Mouse (Mus musculus): ENCODE data around the gene Kctd12b. TPM values are rescaled to one million over a fixed set of nuclear protein-coding genes. Genes with fewer than 3 reads are reported as not detected.

The Kctd12b gene
- polyA plus RNA-seq (2014; fragmentation: Nextera tagmentation; extraction: Ambion mirVana): 4.5 and 5.3 TPM in 2 replicates

DNA sequence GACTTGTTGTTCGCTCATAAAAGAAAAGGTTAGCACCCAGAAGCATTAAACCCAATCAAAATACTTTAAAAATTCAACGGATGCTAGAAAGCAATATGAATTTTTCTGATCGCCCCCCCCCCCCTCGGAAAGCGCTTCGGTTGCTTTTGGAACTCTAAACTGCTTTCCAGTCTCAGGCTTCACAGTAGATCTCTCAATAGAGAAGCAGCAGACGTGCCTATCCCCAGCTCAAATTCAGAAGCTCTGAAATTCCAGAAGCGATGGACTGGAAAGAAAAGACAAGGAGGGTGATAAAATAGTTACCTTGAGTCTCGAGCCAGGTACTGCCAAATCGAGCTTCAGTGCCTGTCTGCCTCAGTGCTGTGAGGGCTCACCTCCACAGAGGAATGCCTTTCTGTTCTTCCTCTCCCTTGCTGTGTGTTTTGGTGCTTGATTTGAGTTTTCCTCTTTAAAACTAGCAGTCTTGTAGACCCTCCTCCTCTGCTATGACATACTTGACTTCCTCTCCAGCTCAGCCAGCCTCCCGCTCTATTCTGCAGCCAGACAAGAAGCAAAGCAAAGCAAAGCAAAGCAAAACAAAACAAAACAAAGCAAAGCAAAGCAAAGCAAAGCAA is at the start of gene Kctd12b:
Gene Kctd12b (minus strand): TSS at position 610 of the 614 bp plus-strand sequence.
- 17% methylated on average over 11 of the region's 11 CpGs for WGBS
- peak; percentile 58; the same call in 1 of the 2 replicates for ATAC-seq (ENCODE audit: low FRiP score)
- H3K9me3 ChIP-seq (ENCODE audit: control insufficient read depth, low read length): no peaks in the 10 kb centered on the region
- no peaks in the 10 kb centered on the region for H3K36me3 ChIP-seq (ENCODE audit: control insufficient read depth, insufficient read depth, low read length)
- peak within 1 kb of the TSS; percentile 18 for H3K4me3 ChIP-seq (ENCODE audit: low read depth, low read length)
- H3K9ac ChIP-seq (ENCODE audit: low read length): peak within 1 kb of the TSS; percentile 13; the same call in 1 of the 2 replicates
- no peak within 1 kb of the TSS for H3K27ac ChIP-seq (ENCODE audit: low read depth, low read length)
- H3K4me2 ChIP-seq: peak within 1 kb of the TSS; percentile 37
- peak; percentile 82 for DNase-seq (ENCODE audit: low spot score, missing footprints)
- H3K4me1 ChIP-seq (ENCODE audit: control insufficient read depth, insufficient read depth, low read length): 0 out of 2 replicates have a peak, but pooled peaks cover 3% of the 10 kb centered on the region
- H3K27me3 ChIP-seq (ENCODE audit: control insufficient read depth, insufficient read depth, low read length): no peaks in the 10 kb centered on the region

DNA sequence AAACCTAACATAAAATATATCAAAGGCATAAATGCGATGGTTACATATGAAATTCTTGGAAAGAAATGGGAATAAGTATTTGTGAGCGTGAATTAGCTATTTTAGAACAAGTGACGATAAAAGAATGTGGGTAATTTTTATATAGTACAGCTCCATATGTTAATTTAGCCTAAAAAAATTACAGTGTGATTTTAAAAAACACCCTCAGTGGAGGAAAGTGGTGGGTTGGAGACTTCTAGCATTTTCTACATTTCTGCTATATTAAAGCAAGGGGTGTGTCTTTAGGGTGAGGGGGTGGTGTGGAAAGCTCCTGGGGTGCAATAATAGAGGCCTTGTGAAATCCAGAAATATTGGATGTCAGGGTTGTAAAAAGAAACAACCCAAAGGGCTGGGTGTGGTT is 46.3 kb upstream of the Kctd12b start:
- H3K4me2 ChIP-seq: no peak overlapping the region
- ATAC-seq (ENCODE audit: low FRiP score): no peak

DNA sequence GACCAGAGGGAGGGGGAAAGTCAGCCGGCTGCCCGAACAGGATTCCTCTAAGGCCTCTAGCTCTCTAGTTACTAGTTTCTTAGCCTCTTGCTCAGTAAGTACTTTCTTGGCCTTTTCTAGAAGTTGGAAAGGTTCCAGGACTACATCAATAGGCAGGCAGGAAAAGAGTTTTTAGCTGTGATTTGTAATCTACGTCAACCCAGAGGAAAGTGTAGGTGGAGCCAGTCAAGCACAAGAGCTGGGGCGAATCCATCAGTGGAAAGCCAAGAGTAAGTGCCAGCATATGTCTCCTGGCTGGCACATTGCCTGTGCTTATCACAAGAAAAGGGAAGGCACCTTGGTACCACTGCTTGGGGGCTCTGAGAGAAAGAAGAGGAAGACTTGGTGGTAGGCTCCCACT is 39.5 kb upstream of the Kctd12b start:
- H3K27ac ChIP-seq (ENCODE audit: low read depth, low read length): no peak overlapping the region
- ATAC-seq (ENCODE audit: low FRiP score) (no peak), DNase-seq (ENCODE audit: low spot score, missing footprints) (no peak)
- no peaks in the 10 kb centered on the region for H3K4me1 ChIP-seq (ENCODE audit: control insufficient read depth, insufficient read depth, low read length)
- no peak overlapping the region for H3K4me3 ChIP-seq (ENCODE audit: low read depth, low read length)
- no peaks in the 10 kb centered on the region for H3K27me3 ChIP-seq (ENCODE audit: control insufficient read depth, insufficient read depth, low read length)
- no peaks in the 10 kb centered on the region for H3K9me3 ChIP-seq (ENCODE audit: control insufficient read depth, low read length)
- no peaks in the 10 kb centered on the region for H3K36me3 ChIP-seq (ENCODE audit: control insufficient read depth, insufficient read depth, low read length)
- no peak overlapping the region for H3K9ac ChIP-seq (ENCODE audit: low read length)
- no peak overlapping the region for H3K4me2 ChIP-seq
- 85% methylated on average over 4 of the region's 4 CpGs for WGBS

More for the DNA sequence above, 46.3 kb upstream of the Kctd12b start:
- H3K9me3 ChIP-seq (ENCODE audit: control insufficient read depth, low read length): no peaks in the 10 kb centered on the region
- H3K9ac ChIP-seq (ENCODE audit: low read length): no peak overlapping the region
- H3K27ac ChIP-seq (ENCODE audit: low read depth, low read length): no peak overlapping the region
- no peaks in the 10 kb centered on the region for H3K4me1 ChIP-seq (ENCODE audit: control insufficient read depth, insufficient read depth, low read length)
- no peaks in the 10 kb centered on the region for H3K36me3 ChIP-seq (ENCODE audit: control insufficient read depth, insufficient read depth, low read length)
- 97% methylated on average over 3 of the region's 3 CpGs for WGBS
- H3K4me3 ChIP-seq (ENCODE audit: low read depth, low read length): no peak overlapping the region
- H3K27me3 ChIP-seq (ENCODE audit: control insufficient read depth, insufficient read depth, low read length): no peaks in the 10 kb centered on the region
- DNase-seq (ENCODE audit: low spot score, missing footprints): no peak

DNA sequence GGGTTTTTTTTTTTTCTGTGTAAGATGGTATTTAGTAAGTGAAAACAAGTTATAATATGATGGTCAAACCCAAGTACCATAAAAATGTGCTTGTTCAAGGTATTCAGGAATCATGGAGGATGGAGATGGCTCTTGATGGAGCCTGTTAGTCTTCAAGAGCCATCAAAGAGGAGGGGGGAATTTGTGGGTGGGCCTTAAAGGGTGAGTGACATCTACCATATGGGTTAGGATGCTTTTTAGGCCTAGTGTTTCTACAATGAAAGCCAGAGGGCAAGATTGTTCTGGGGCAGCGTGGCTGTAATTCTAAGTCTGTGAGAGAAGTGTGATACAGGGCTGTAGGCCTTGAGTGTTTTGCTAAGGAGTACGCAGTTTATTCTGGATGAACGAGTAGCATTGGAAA is 28.2 kb upstream of the Kctd12b start:
- Histone ChIP-seq H3K27me3 (ENCODE audit: control insufficient read depth, insufficient read depth, low read length) (no peaks in the 10 kb centered on the region), H3K4me2 (peak overlapping the region; percentile 44), H3K9me3 (ENCODE audit: control insufficient read depth, low read length) (no peaks in the 10 kb centered on the region), H3K4me1 (ENCODE audit: control insufficient read depth, insufficient read depth, low read length) (no peaks in the 10 kb centered on the region; the same call in 1 of the 2 replicates), H3K27ac (ENCODE audit: low read depth, low read length) (no peak overlapping the region; the same call in 1 of the 2 replicates), H3K4me3 (ENCODE audit: low read depth, low read length) (peak overlapping the region; percentile 53), H3K9ac (ENCODE audit: low read length) (peak overlapping the region; percentile 4; the same call in 1 of the 2 replicates), H3K36me3 (ENCODE audit: control insufficient read depth, insufficient read depth, low read length) (no peaks in the 10 kb centered on the region)
- ATAC-seq (ENCODE audit: low FRiP score) (peak; percentile 72), DNase-seq (ENCODE audit: low spot score, missing footprints) (peak; percentile 88)
- 28% methylated on average over 3 of the region's 3 CpGs for WGBS

DNA sequence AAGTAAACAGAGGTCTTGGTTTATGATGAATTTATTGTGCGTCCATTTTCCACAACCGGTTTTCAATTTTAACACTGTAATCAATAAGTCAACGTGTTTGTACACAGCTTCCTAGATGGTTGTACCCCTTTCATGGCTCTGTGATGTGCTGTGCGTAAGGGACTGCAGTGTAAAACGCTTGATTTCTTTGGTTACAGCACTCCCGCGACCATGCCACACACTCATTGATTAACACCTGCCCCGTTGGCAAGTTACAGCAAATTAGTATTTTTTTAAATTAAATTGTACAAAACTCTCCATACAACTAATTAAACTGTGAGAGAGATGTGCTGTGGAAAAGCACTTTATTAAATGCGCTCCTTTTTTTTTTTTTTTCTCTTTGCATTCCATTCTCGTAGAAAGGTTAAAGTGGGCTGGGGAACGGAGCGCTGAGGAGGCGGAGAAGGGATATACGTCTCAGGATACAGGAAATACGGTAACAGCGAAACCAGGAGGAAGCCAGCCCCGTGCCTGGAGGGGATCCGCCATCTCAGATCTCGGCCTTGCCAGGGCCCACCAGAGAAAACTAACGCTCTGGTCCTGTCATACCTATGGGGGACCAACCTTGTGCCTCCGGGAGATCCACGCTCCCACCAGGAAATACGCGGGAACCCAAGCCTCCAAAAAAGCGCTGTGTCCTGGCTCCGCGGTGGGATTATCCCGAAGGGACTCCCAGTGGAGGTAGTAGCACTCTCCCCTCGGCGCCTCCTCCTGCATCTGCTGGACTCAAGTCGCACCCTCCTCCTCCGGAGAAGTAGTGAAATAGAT is 27.1 kb upstream of the Kctd12b start, which contains the start of gene Nbdy:
Gene Nbdy (plus strand): TSS at position 481 of the 807 bp plus-strand sequence.
- Histone ChIP-seq H3K4me2 (peak within 1 kb of the TSS; percentile 48), H3K27ac (ENCODE audit: low read depth, low read length) (peak within 1 kb of the TSS; percentile 71), H3K27me3 (ENCODE audit: control insufficient read depth, insufficient read depth, low read length) (no peaks in the 10 kb centered on the region), H3K4me3 (ENCODE audit: low read depth, low read length) (peak within 1 kb of the TSS; percentile 53), H3K36me3 (ENCODE audit: control insufficient read depth, insufficient read depth, low read length) (no peaks in the 10 kb centered on the region), H3K9me3 (ENCODE audit: control insufficient read depth, low read length) (no peaks in the 10 kb centered on the region), H3K9ac (ENCODE audit: low read length) (peak within 1 kb of the TSS; percentile 69), H3K4me1 (ENCODE audit: control insufficient read depth, insufficient read depth, low read length) (no peaks in the 10 kb centered on the region; the same call in 1 of the 2 replicates)
- 18% methylated on average over 32 of the region's 32 CpGs for WGBS
- ATAC-seq (ENCODE audit: low FRiP score) (peak; percentile 87), DNase-seq (ENCODE audit: low spot score, missing footprints) (peak; percentile 94)

DNA sequence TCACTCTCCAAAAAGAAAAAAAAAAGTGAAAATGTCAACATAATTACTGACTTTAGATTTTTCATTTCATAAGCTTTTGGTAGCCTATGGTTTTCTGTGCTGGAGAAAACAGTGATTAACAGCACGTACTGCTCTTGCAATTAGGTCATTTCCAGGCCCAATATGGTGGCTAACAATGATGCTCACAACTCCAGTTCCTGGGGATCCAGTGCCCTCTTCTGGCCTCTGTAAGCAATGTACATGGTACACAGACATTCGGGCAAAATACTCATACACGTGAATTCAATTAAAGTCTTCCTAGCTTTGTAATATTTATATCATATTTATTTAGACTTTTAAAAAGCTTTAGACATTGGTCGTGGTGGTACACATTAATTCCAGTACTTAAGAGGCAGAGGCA is 23.4 kb upstream of the Kctd12b start:
- 37% methylated on average over 4 of the region's 4 CpGs for WGBS

DNA sequence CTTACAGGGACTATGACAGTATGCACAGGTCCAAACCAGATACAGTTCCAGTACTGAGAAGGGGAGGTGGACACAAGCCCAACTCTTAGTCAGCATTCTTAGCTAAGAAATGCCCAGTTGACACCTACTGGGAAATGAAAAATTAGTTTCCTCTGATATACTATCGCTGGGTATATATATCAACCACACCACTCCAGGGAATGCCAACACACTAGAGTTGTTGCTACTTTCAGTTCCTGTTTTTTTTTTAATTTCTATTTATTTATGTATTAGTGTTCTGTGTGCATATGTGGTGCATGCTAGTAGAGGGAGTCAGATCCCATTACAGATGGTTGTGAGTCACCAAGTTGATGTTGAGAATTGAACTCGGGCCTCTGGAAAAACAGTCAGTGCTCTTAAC is 20.5 kb upstream of the Kctd12b start:
- H3K4me3 ChIP-seq (ENCODE audit: low read depth, low read length): no peak overlapping the region
- no peak overlapping the region for H3K27ac ChIP-seq (ENCODE audit: low read depth, low read length)
- H3K9me3 ChIP-seq (ENCODE audit: control insufficient read depth, low read length): no peaks in the 10 kb centered on the region
- no peak overlapping the region for H3K9ac ChIP-seq (ENCODE audit: low read length)
- no peak for DNase-seq (ENCODE audit: low spot score, missing footprints)
- no peaks in the 10 kb centered on the region for H3K4me1 ChIP-seq (ENCODE audit: control insufficient read depth, insufficient read depth, low read length)
- H3K27me3 ChIP-seq (ENCODE audit: control insufficient read depth, insufficient read depth, low read length): no peaks in the 10 kb centered on the region
- no peak overlapping the region for H3K4me2 ChIP-seq
- WGBS: 84% methylated on average over 2 of the region's 2 CpGs
- H3K36me3 ChIP-seq (ENCODE audit: control insufficient read depth, insufficient read depth, low read length): no peaks in the 10 kb centered on the region
- ATAC-seq (ENCODE audit: low FRiP score): no peak

More for the DNA sequence above, 23.4 kb upstream of the Kctd12b start:
- Histone ChIP-seq H3K9ac (ENCODE audit: low read length) (no peak overlapping the region), H3K4me2 (no peak overlapping the region), H3K27me3 (ENCODE audit: control insufficient read depth, insufficient read depth, low read length) (no peaks in the 10 kb centered on the region), H3K36me3 (ENCODE audit: control insufficient read depth, insufficient read depth, low read length) (no peaks in the 10 kb centered on the region), H3K9me3 (ENCODE audit: control insufficient read depth, low read length) (no peaks in the 10 kb centered on the region), H3K4me1 (ENCODE audit: control insufficient read depth, insufficient read depth, low read length) (no peaks in the 10 kb centered on the region), H3K4me3 (ENCODE audit: low read depth, low read length) (no peak overlapping the region), H3K27ac (ENCODE audit: low read depth, low read length) (no peak overlapping the region)
- DNase-seq (ENCODE audit: low spot score, missing footprints) (no peak), ATAC-seq (ENCODE audit: low FRiP score) (no peak)

DNA sequence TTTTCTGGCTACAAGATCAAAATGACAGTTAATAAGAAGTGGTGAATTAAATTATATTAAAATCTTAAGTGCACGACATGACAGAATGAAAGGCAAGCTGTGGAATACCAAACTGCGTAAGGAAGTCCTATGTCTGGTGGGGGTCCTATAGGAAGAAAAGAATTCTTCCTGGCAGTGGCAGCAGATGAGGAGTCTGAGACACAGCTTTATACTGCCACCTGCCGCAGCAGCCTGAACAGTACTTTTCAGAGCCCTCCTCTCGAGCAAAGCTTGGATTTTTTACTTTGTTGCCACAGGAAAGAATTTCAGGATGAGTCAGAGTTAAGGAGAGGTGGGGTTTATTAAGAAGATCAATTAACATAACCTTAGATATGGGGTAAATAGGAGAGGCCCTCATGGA is 11.5 kb upstream of the Kctd12b start:
- 25% methylated on average over 4 of the region's 4 CpGs for WGBS
- no peak for DNase-seq (ENCODE audit: low spot score, missing footprints)

DNA sequence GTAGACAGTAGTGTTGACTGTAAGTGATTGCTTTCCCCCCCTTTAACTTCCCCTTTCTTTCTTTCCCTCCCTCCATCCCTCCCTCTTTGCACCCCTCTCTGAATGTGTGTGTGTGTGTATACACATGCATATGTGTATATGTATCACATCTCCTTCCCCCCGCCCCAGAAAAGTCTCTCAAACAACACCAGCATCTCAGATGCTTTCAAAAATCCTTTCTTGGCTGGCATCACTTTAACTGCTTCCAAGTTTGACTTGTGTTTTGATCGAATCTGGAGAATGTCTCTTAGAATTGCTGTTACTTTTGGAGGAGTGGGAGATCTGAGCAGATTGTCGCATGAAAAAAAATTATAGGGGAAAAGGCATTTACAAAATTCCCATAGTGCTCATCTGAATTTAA is 4.3 kb upstream of the Kctd12b start:
- H3K36me3 ChIP-seq (ENCODE audit: control insufficient read depth, insufficient read depth, low read length): no peaks in the 10 kb centered on the region
- H3K27me3 ChIP-seq (ENCODE audit: control insufficient read depth, insufficient read depth, low read length): no peaks in the 10 kb centered on the region
- no peak overlapping the region for H3K9ac ChIP-seq (ENCODE audit: low read length)
- H3K4me1 ChIP-seq (ENCODE audit: control insufficient read depth, insufficient read depth, low read length): 0 out of 2 replicates have a peak, but pooled peaks cover 3% of the 10 kb centered on the region
- H3K4me3 ChIP-seq (ENCODE audit: low read depth, low read length): no peak overlapping the region
- H3K9me3 ChIP-seq (ENCODE audit: control insufficient read depth, low read length): no peaks in the 10 kb centered on the region
- WGBS: 77% methylated on average over 3 of the region's 3 CpGs
- H3K27ac ChIP-seq (ENCODE audit: low read depth, low read length): no peak overlapping the region
- ATAC-seq (ENCODE audit: low FRiP score): no peak
- DNase-seq (ENCODE audit: low spot score, missing footprints): no peak
- no peak overlapping the region for H3K4me2 ChIP-seq

More for the DNA sequence above, 11.5 kb upstream of the Kctd12b start:
- Histone ChIP-seq H3K4me1 (ENCODE audit: control insufficient read depth, insufficient read depth, low read length) (no peaks in the 10 kb centered on the region), H3K27ac (ENCODE audit: low read depth, low read length) (no peak overlapping the region), H3K4me3 (ENCODE audit: low read depth, low read length) (no peak overlapping the region), H3K27me3 (ENCODE audit: control insufficient read depth, insufficient read depth, low read length) (no peaks in the 10 kb centered on the region), H3K4me2 (no peak overlapping the region), H3K9ac (ENCODE audit: low read length) (no peak overlapping the region), H3K9me3 (ENCODE audit: control insufficient read depth, low read length) (no peaks in the 10 kb centered on the region), H3K36me3 (ENCODE audit: control insufficient read depth, insufficient read depth, low read length) (no peaks in the 10 kb centered on the region)
- no peak for ATAC-seq (ENCODE audit: low FRiP score)
